Mouse (Mus musculus) neural tube, embryonic 12.5 days (tissue): ENCODE measurements around the gene Mpi. TPM values are rescaled to one million over a fixed set of nuclear protein-coding genes. Genes with fewer than 3 reads are reported as not detected.

Experiments
- ATAC-seq: fragments of 200-750 bp; cut with Nextera tagmentation; 2 replicates; pipeline ENCODE4 v1.8.0; 2017; ENCODE audit warnings: low read depth, mild to moderate bottlenecking, moderate TSS enrichment, moderate library complexity; ENCODE audit not compliant: low FRiP score
- H3K27ac ChIP-seq: fragments of 300-500 bp; sonication (generic); 2 replicates; pipeline ENCODE4 v1.5.1; 2016
- H3K27me3 ChIP-seq: fragments of 300-500 bp; sonication (generic); replicated peaks from 2 replicates; pipeline ENCODE4 v1.6.1; 2016; ENCODE audit warnings: mild to moderate bottlenecking
- H3K36me3 ChIP-seq: fragments of 300-500 bp; sonication (generic); 2 replicates; pipeline ENCODE4 v1.6.1; 2016; ENCODE audit warnings: mild to moderate bottlenecking
- H3K4me1 ChIP-seq: fragments of 300-500 bp; sonication (generic); 2 replicates; pipeline ENCODE4 v1.6.1; 2016
- H3K4me2 ChIP-seq: fragments of 300-500 bp; sonication (generic); replicated peaks from 2 replicates; pipeline ENCODE4 v1.6.1; 2016; ENCODE audit warnings: mild to moderate bottlenecking
- H3K4me3 ChIP-seq: fragments of 300-500 bp; sonication (generic); 2 replicates; pipeline ENCODE4 v1.5.1; 2016
- H3K9ac ChIP-seq: fragments of 300-500 bp; sonication (generic); 2 replicates; pipeline ENCODE4 v1.6.1; 2016; ENCODE audit warnings: mild to moderate bottlenecking
- H3K9me3 ChIP-seq: fragments of 300-500 bp; sonication (generic); 2 replicates; pipeline ENCODE4 v1.6.1; 2016; ENCODE audit warnings: mild to moderate bottlenecking
- WGBS: fragments of 180-500 bp; shearing (Covaris S2); methylation state at CpG from one replicate; pipeline ENCODE4 v1.1.7; 2016; 5-methylcytosine and 5-hydroxymethylcytosine counted together
- polyA plus RNA-seq: library from polyadenylated mRNA; unstranded; fragments of >200 nt; fragmentation: Nextera tagmentation; extraction: Ambion mirVana; gene quantifications from 2 replicates; pipeline ENCODE4 v1.2.1, GENCODE M21; 2016

The Mpi gene
- polyA plus RNA-seq, 1 experiment from 2014 or later: 68.2 TPM

GRCm38 (mm10) chr9:57584991-57585390 lies 32.4 kb upstream of the Mpi start:
- no peak for ATAC-seq
- Histone ChIP-seq H3K4me3 (no peak overlapping the region), H3K36me3 (peaks cover 70% of the 10 kb centered on the region), H3K4me1 (peaks cover 11% of the 10 kb centered on the region), H3K9ac (no peak overlapping the region), H3K4me2 (no peak overlapping the region), H3K27me3 (no peaks in the 10 kb centered on the region), H3K27ac (no peak overlapping the region), H3K9me3 (no peaks in the 10 kb centered on the region)
- 82% methylated on average over 3 of the region's 3 CpGs for WGBS

- ATAC-seq: no peak
- Histone ChIP-seq H3K27me3 (no peaks in the 10 kb centered on the region), H3K4me1 (no peaks in the 10 kb centered on the region), H3K9ac (no peak overlapping the region), H3K36me3 (peaks cover 61% of the 10 kb centered on the region), H3K4me2 (no peak overlapping the region), H3K27ac (no peak overlapping the region), H3K9me3 (no peaks in the 10 kb centered on the region), H3K4me3 (no peak overlapping the region)
- WGBS: 84% methylated on average over 6 of the region's 6 CpGs
These were observed 24.7 kb upstream of the Mpi start for GRCm38 (mm10) chr9:57577144-57577849.

- Histone ChIP-seq H3K4me1 (no peaks in the 10 kb centered on the region), H3K9ac (no peak overlapping the region), H3K9me3 (no peaks in the 10 kb centered on the region), H3K4me2 (no peak overlapping the region), H3K4me3 (no peak overlapping the region), H3K27ac (no peak overlapping the region), H3K27me3 (no peaks in the 10 kb centered on the region), H3K36me3 (peaks cover 53% of the 10 kb centered on the region)
- ATAC-seq: no peak
- WGBS: 88% methylated on average over 3 of the region's 3 CpGs
These were observed 23.0 kb upstream of the Mpi start for GRCm38 (mm10) chr9:57575577-57575976.

- Histone ChIP-seq H3K4me3 (no peak overlapping the region), H3K9ac (no peak overlapping the region), H3K4me2 (no peak overlapping the region), H3K27me3 (no peaks in the 10 kb centered on the region), H3K4me1 (no peaks in the 10 kb centered on the region), H3K27ac (no peak overlapping the region), H3K36me3 (peaks cover 49% of the 10 kb centered on the region), H3K9me3 (no peaks in the 10 kb centered on the region)
- no peak for ATAC-seq
These were observed 21.8 kb upstream of the Mpi start for GRCm38 (mm10) chr9:57574397-57574796.

- no peak overlapping the region for H3K27ac ChIP-seq
- no peak overlapping the region for H3K4me3 ChIP-seq
- H3K9ac ChIP-seq: no peak overlapping the region
- H3K4me2 ChIP-seq: no peak overlapping the region
- H3K4me1 ChIP-seq: no peaks in the 10 kb centered on the region
- no peaks in the 10 kb centered on the region for H3K9me3 ChIP-seq
- peaks cover 35% of the 10 kb centered on the region for H3K36me3 ChIP-seq
- H3K27me3 ChIP-seq: no peaks in the 10 kb centered on the region
- 97% methylated on average over 6 of the region's 6 CpGs for WGBS
- no peak for ATAC-seq
These were observed 15.9 kb upstream of the Mpi start for GRCm38 (mm10) chr9:57568500-57568899.

GRCm38 (mm10) chr9:57566846-57567245 lies 14.3 kb upstream of the Mpi start:
- no peak overlapping the region for H3K4me3 ChIP-seq
- no peaks in the 10 kb centered on the region for H3K9me3 ChIP-seq
- no peaks in the 10 kb centered on the region for H3K27me3 ChIP-seq
- H3K4me2 ChIP-seq: no peak overlapping the region
- no peak overlapping the region for H3K9ac ChIP-seq
- 61% methylated on average over 8 of the region's 8 CpGs for WGBS
- H3K27ac ChIP-seq: no peak overlapping the region
- H3K4me1 ChIP-seq: peaks cover 12% of the 10 kb centered on the region
- no peak for ATAC-seq
- H3K36me3 ChIP-seq: peaks cover 28% of the 10 kb centered on the region

- H3K4me3 ChIP-seq: no peak overlapping the region
- ATAC-seq: no peak
- 61% methylated on average over 10 of the region's 10 CpGs for WGBS
- peak overlapping the region; percentile 16; the same call in 1 of the 2 replicates for H3K4me2 ChIP-seq
- no peaks in the 10 kb centered on the region for H3K9me3 ChIP-seq
- no peak overlapping the region for H3K27ac ChIP-seq
- 0 out of 2 replicates have a peak overlapping the region, but pooled peaks have one; percentile 13 for H3K9ac ChIP-seq
- peaks cover 21% of the 10 kb centered on the region for H3K36me3 ChIP-seq
- H3K4me1 ChIP-seq: peaks cover 19% of the 10 kb centered on the region
- H3K27me3 ChIP-seq: no peaks in the 10 kb centered on the region
These were observed 13.2 kb upstream of the Mpi start for GRCm38 (mm10) chr9:57565741-57566221.

GRCm38 (mm10) chr9:57564609-57565008 lies 12.0 kb upstream of the Mpi start:
- no peak overlapping the region for H3K4me2 ChIP-seq
- H3K27me3 ChIP-seq: no peaks in the 10 kb centered on the region
- ATAC-seq: no peak
- H3K4me3 ChIP-seq: no peak overlapping the region
- no peak overlapping the region for H3K27ac ChIP-seq
- peaks cover 17% of the 10 kb centered on the region for H3K36me3 ChIP-seq
- 91% methylated on average over 6 of the region's 6 CpGs for WGBS
- H3K4me1 ChIP-seq: peaks cover 19% of the 10 kb centered on the region
- H3K9me3 ChIP-seq: no peaks in the 10 kb centered on the region
- H3K9ac ChIP-seq: no peak overlapping the region

GRCm38 (mm10) chr9:57562896-57563372 lies 10.4 kb upstream of the Mpi start:
- 82% methylated on average over 4 of the region's 4 CpGs for WGBS
- no peak overlapping the region for H3K27ac ChIP-seq
- H3K4me1 ChIP-seq: peaks cover 19% of the 10 kb centered on the region
- H3K27me3 ChIP-seq: no peaks in the 10 kb centered on the region
- H3K9me3 ChIP-seq: no peaks in the 10 kb centered on the region
- H3K4me2 ChIP-seq: 0 out of 2 replicates have a peak overlapping the region, but pooled peaks have one; percentile 12
- ATAC-seq: no peak
- no peak overlapping the region for H3K9ac ChIP-seq
- H3K36me3 ChIP-seq: peaks cover under 1% of the 10 kb centered on the region
- H3K4me3 ChIP-seq: no peak overlapping the region

GRCm38 (mm10) chr9:57561711-57562099 lies 9.1 kb upstream of the Mpi start:
- Histone ChIP-seq H3K4me1 (peaks cover 19% of the 10 kb centered on the region), H3K27ac (no peak overlapping the region), H3K27me3 (no peaks in the 10 kb centered on the region), H3K4me2 (peak overlapping the region; percentile 83), H3K4me3 (peak overlapping the region; percentile 69), H3K9me3 (no peaks in the 10 kb centered on the region), H3K9ac (no peak overlapping the region), H3K36me3 (no peaks in the 10 kb centered on the region)
- no peak for ATAC-seq
- 80% methylated on average over 13 of the region's 13 CpGs for WGBS

- Histone ChIP-seq H3K36me3 (no peaks in the 10 kb centered on the region), H3K27ac (peak within 1 kb of the TSS; percentile 5; the same call in 1 of the 2 replicates), H3K9me3 (no peaks in the 10 kb centered on the region), H3K27me3 (no peaks in the 10 kb centered on the region), H3K4me1 (peaks cover 19% of the 10 kb centered on the region), H3K4me2 (peak within 1 kb of the TSS; percentile 83), H3K4me3 (peak within 1 kb of the TSS; percentile 69), H3K9ac (peak within 1 kb of the TSS; percentile 59)
- peak; percentile 99 for ATAC-seq
- WGBS: under 1% methylated on average over 37 of the region's 37 CpGs
These were observed 8.5 kb upstream of the Mpi start, which contains the start of gene Scamp2 for GRCm38 (mm10) chr9:57560861-57561710. Gene Scamp2, plus strand, starts transcription at chr9:57560943.

GRCm38 (mm10) chr9:57560263-57560662 lies 7.7 kb upstream of the Mpi start:
- H3K27ac ChIP-seq: peak overlapping the region; percentile 5; the same call in 1 of the 2 replicates
- peak overlapping the region; percentile 69 for H3K4me3 ChIP-seq
- peak overlapping the region; percentile 83 for H3K4me2 ChIP-seq
- H3K36me3 ChIP-seq: no peaks in the 10 kb centered on the region
- H3K9me3 ChIP-seq: no peaks in the 10 kb centered on the region
- H3K9ac ChIP-seq: peak overlapping the region; percentile 59
- ATAC-seq: peak; percentile 43
- peaks cover 19% of the 10 kb centered on the region for H3K4me1 ChIP-seq
- 31% methylated on average over 7 of the region's 7 CpGs for WGBS
- H3K27me3 ChIP-seq: no peaks in the 10 kb centered on the region
